Mouse (Mus musculus) megakaryocyte, embryonic 14.5 days (primary cell): ENCODE measurements at regions not wholly inside any gene's neighbourhood (a gene's known extent, or its start where the extent isn't known, plus 50 kb on each side); places are given as distances from the start of the nearest gene placed in this dataset.

ENCODE experiments used
- FLI1 ChIP-seq: IDR thresholded peaks from 2 replicates; pipeline ENCODE4 v1.6.1; 2012; ENCODE audit warnings: low read length, inconsistent platforms, mixed read lengths
- GATA1 ChIP-seq: IDR thresholded peaks from 3 replicates; pipeline ENCODE4 v1.6.1; 2012; ENCODE audit warnings: mixed read lengths, low read length, inconsistent platforms, borderline replicate concordance

- TF ChIP-seq GATA1 (no peak), FLI1 (no peak)
These were observed 530.3 kb upstream of the Cdh11 start for GRCm38 (mm10) chr8:103315742-103316141.
